Mouse (Mus musculus) hindbrain, embryonic 16.5 days (tissue): ENCODE measurements around the gene Gm3460. TPM values are rescaled to one million over a fixed set of nuclear protein-coding genes. Genes with fewer than 3 reads are reported as not detected.
"Not testable (repeated sequence)": the region's sequence is repeated elsewhere in the genome, so short reads cannot be mapped to it uniquely, and the experiment has no call there.

Source experiments
- ATAC-seq: fragments of 200-750 bp; cut with Nextera tagmentation; 2 replicates; pipeline ENCODE4 v1.8.0; 2017; ENCODE audit warnings: moderate TSS enrichment, moderate library complexity
- H3K27ac ChIP-seq: fragments of 300-500 bp; sonication (generic); 2 replicates; pipeline ENCODE4 v1.5.1; 2014; ENCODE audit warnings: low read depth, mild to moderate bottlenecking, control low read depth, low read length, moderate library complexity
- H3K27me3 ChIP-seq: fragments of 300-500 bp; sonication (generic); replicated peaks from 2 replicates; pipeline ENCODE4 v1.6.1; 2014; ENCODE audit warnings: low read length; ENCODE audit not compliant: control insufficient read depth, insufficient read depth
- H3K36me3 ChIP-seq: fragments of 300-500 bp; sonication (generic); 2 replicates; pipeline ENCODE4 v1.6.1; 2014; ENCODE audit warnings: mild to moderate bottlenecking, low read length, moderate library complexity, mixed read lengths; ENCODE audit not compliant: control insufficient read depth, insufficient read depth
- H3K4me1 ChIP-seq: fragments of 300-500 bp; sonication (generic); 2 replicates; pipeline ENCODE4 v1.6.1; 2014; ENCODE audit warnings: low read depth, low read length; ENCODE audit not compliant: control insufficient read depth, insufficient read depth
- H3K4me2 ChIP-seq: fragments of 300-500 bp; sonication (generic); 2 replicates; pipeline ENCODE4 v1.6.1; 2014; ENCODE audit warnings: mild to moderate bottlenecking, low read length, control low read depth, moderate library complexity
- H3K4me3 ChIP-seq: fragments of 300-500 bp; sonication (generic); 2 replicates; pipeline ENCODE4 v1.5.1; 2014; ENCODE audit warnings: mild to moderate bottlenecking, low read length, control low read depth, moderate library complexity
- H3K9ac ChIP-seq: fragments of 300-500 bp; sonication (generic); 2 replicates; pipeline ENCODE4 v1.6.1; 2014; ENCODE audit warnings: low read depth, mild to moderate bottlenecking, control low read depth, low read length, moderate library complexity
- H3K9me3 ChIP-seq: fragments of 300-500 bp; sonication (generic); 2 replicates; pipeline ENCODE4 v1.6.1; 2014; ENCODE audit warnings: mild to moderate bottlenecking, low read length, moderate library complexity; ENCODE audit not compliant: control insufficient read depth
- WGBS: fragments of 180-500 bp; shearing (Covaris S2); extraction: QIAGEN DNeasy Blood & Tissue Kit; methylation state at CpG from one replicate; pipeline ENCODE4 v1.1.7; 2014; 5-methylcytosine and 5-hydroxymethylcytosine counted together
- polyA plus RNA-seq: library from polyadenylated mRNA; unstranded; fragments of >200 nt; fragmentation: Nextera tagmentation; extraction: Ambion mirVana; gene quantifications from 2 replicates; pipeline ENCODE4 v1.2.1, GENCODE M21; 2015

Gm3460 gene
- polyA plus RNA-seq, result 0.42 and 0.68 TPM in 2 replicates

DNA sequence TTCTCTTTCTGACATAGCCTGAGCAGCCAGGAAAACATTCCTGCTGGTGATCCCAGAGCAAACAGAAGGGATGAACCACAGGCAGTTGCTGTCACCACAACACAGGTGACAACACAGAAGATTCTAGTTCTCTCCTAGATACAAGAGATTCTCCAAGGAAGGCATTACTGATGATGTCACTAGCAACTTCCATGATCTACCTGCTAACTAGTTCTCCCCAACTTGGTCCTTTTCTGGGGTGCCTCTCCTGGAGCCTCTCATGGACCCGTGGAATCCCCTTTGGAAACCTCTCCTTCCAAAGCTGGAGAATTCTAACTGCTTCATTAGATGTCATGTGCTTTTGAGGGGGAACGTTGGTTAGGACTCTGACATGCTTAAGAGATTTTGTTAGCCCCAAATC, at the start of gene Gm3460:
Gene Gm3460, minus strand, starts transcription at position 101 of the 400 bp plus-strand sequence.
- not testable (repeated sequence) for H3K9ac ChIP-seq, H3K27ac ChIP-seq, H3K4me1 ChIP-seq, H3K4me3 ChIP-seq, H3K36me3 ChIP-seq, H3K9me3 ChIP-seq, ATAC-seq, H3K4me2 ChIP-seq, H3K27me3 ChIP-seq
- WGBS, result 67% methylated on average over 1 of the region's 2 CpGs

DNA sequence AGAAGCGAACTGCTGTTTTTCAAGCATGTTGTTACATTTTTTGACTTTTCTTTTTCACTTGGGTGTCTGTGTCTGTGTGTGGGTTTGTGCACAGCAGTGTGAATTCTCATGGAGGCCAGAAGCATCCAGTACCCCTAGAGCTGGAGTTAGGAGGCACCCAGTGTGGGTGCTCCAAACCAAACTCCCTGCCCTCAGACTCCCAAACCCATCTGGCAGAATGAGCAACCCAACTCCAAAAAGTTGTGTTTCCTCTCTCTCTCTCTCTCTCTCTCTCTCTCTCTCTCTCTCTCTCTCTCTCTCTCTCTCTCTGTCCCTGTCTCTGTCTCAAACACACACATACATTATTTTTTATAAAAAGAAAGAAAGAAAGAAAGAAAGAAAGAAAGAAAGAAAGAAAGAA, 15.8 kb downstream of the Gm3460 start:
- no CpG with 5 or more reads among the region's 1 CpGs for WGBS
- not testable (repeated sequence) for H3K27me3 ChIP-seq, H3K9ac ChIP-seq, ATAC-seq, H3K27ac ChIP-seq, H3K4me2 ChIP-seq, H3K4me3 ChIP-seq, H3K9me3 ChIP-seq, H3K4me1 ChIP-seq, H3K36me3 ChIP-seq

DNA sequence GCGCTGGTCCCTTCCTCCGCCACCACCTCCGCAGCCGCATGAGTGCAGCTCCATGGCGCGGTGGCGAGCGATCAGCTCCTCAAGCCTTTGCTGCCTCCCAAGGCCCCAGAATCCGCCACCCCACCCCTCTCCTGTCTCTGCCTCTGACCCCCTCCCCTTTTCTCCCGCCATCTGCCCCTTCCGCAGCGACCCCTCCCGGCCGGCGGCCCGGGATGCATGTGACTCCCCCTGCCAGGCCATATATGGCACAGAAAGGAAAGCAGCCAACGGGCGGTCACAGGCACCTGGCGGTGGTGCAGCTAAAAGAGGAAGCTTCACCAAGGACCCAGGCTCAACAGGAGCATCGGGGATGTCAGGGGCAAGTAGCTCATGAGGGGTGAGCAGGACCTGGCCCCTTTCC, 17.2 kb downstream of the Gm3460 start:
- not testable (repeated sequence) for H3K27me3 ChIP-seq, H3K27ac ChIP-seq, ATAC-seq, H3K9me3 ChIP-seq, H3K36me3 ChIP-seq, H3K4me1 ChIP-seq
- Histone ChIP-seq H3K4me2 (peak overlapping the region; percentile 64), H3K9ac (peak overlapping the region; percentile 63), H3K4me3 (peak overlapping the region; percentile 41)
- WGBS, result 2% methylated on average over 14 of the region's 20 CpGs

DNA sequence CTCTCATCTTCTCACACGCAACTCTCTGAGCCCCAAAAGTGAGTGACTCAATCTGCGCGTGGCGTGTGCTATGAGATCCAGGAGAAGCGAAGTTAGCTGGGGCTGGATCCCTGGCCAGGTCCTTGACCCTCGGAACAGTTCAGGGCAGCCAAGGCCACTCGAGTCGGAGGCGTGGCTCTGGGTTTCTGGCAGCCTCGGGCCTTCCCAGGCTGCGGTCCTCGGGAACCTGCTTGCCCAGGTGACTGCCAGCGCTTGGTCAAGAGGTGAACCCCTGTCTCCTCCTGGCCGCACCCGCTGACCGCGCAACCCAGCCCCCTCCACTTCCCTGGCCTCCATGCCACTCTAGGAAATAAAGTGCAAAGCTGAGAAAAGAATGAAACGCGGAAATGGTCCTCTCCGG, 17.7 kb downstream of the Gm3460 start:
- not testable (repeated sequence) for H3K36me3 ChIP-seq, H3K27me3 ChIP-seq, H3K27ac ChIP-seq, H3K4me1 ChIP-seq, H3K9me3 ChIP-seq, ATAC-seq
- peak overlapping the region; percentile 63 for H3K9ac ChIP-seq
- peak overlapping the region; percentile 41 for H3K4me3 ChIP-seq
- peak overlapping the region; percentile 64 for H3K4me2 ChIP-seq
- WGBS, result 12% methylated on average over 13 of the region's 20 CpGs

DNA sequence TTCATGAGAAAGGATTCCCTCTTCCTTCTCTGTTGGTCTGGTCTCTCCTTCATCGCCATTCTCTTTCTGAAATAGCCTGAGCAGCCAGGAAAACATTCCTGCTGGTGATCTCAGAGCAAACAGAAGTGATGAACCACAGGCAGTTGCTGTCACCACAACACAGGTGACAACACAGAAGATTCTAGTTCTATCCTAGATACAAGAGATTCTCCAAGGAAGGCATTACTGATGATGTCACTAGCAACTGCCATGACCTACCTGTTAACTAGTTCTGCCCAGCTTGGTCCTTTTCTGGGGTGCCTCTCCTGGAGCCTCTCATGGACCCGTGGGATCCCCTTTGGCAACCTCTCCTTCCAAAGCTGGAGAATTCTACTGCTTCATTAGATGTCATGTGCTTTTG, 31.7 kb downstream of the Gm3460 start, which contains the start of gene Gm3629:
Gene Gm3629, minus strand, starts transcription at position 101 of the 400 bp plus-strand sequence.
- H3K4me1 ChIP-seq, ATAC-seq, H3K27ac ChIP-seq, H3K9ac ChIP-seq, H3K27me3 ChIP-seq, H3K36me3 ChIP-seq, H3K4me3 ChIP-seq, H3K9me3 ChIP-seq, H3K4me2 ChIP-seq: not testable (repeated sequence)
- 45% methylated on average over 1 of the region's 2 CpGs for WGBS

Other genes with a start within 250 kb of the Gm3460 start
- gene Gm16440, start 232.1 kb downstream of the Gm3460 start, polyA plus RNA-seq, result not detected in 2 replicates
- gene Gm3591, start 209.9 kb downstream of the Gm3460 start, polyA plus RNA-seq, result 7.0 and 9.2 TPM in 2 replicates
- not detected in 2 replicates for gene Gm3594, start 177.8 kb downstream of the Gm3460 start, polyA plus RNA-seq
- gene Gm8356, start 85.1 kb downstream of the Gm3460 start, polyA plus RNA-seq, result not detected in 2 replicates
- 1.3 and 1.5 TPM in 2 replicates for gene Gm3629, start 31.8 kb downstream of the Gm3460 start, polyA plus RNA-seq
- gene Gm10251, start 61.8 kb upstream of the Gm3460 start, polyA plus RNA-seq, result 0.23 TPM in 1 of 2 replicates, not detected in the other
- 0.14 TPM in 1 of 2 replicates, not detected in the other for gene Gm8050, start 97.8 kb upstream of the Gm3460 start, polyA plus RNA-seq
- 18.0 and 18.5 TPM in 2 replicates for gene Gm3636, start 119.9 kb upstream of the Gm3460 start, polyA plus RNA-seq
- gene Gm8362, start 152.0 kb upstream of the Gm3460 start, polyA plus RNA-seq, result not detected in 2 replicates
- not detected in 2 replicates for gene Gm3642, start 217.9 kb upstream of the Gm3460 start, polyA plus RNA-seq